Mouse (Mus musculus) stomach, embryonic 14.5 days (tissue): ENCODE data around the gene Prss48. TPM values are rescaled to one million over a fixed set of nuclear protein-coding genes. Genes with fewer than 3 reads are reported as not detected.
"Not testable (repeated sequence)": the region's sequence is repeated elsewhere in the genome, so short reads cannot be mapped to it uniquely, and the experiment has no call there.

ENCODE experiments used
- ATAC-seq: fragments of 200-750 bp; cut with Nextera tagmentation; 2 replicates; pipeline ENCODE4 v1.8.0; 2017; ENCODE audit warnings: low read depth, moderate TSS enrichment; ENCODE audit not compliant: insufficient number of reproducible peaks, insufficient read depth, low FRiP score
- H3K27ac ChIP-seq: fragments of 300-500 bp; sonication (generic); 2 replicates; pipeline ENCODE4 v1.5.1; 2014; ENCODE audit warnings: mild to moderate bottlenecking, low read length, moderate library complexity, mixed read lengths
- H3K27me3 ChIP-seq: fragments of 300-500 bp; sonication (generic); 2 replicates; pipeline ENCODE4 v1.6.1; 2014; ENCODE audit warnings: low read length, control low read depth, mixed read lengths; ENCODE audit not compliant: control insufficient read depth, insufficient read depth
- H3K36me3 ChIP-seq: fragments of 300-500 bp; sonication (generic); 2 replicates; pipeline ENCODE4 v1.6.1; 2014; ENCODE audit warnings: mild to moderate bottlenecking, control low read depth, low read length, moderate library complexity, mixed read lengths; ENCODE audit not compliant: control insufficient read depth, insufficient read depth
- H3K4me1 ChIP-seq: fragments of 300-500 bp; sonication (generic); 2 replicates; pipeline ENCODE4 v1.6.1; 2014; ENCODE audit warnings: low read length, control low read depth, mixed read lengths; ENCODE audit not compliant: control insufficient read depth, insufficient read depth
- H3K4me2 ChIP-seq: fragments of 300-500 bp; sonication (generic); replicated peaks from 2 replicates; pipeline ENCODE4 v1.6.1; 2014; ENCODE audit warnings: low read depth, low read length, control low read depth
- H3K4me3 ChIP-seq: fragments of 300-500 bp; sonication (generic); 2 replicates; pipeline ENCODE4 v1.5.1; 2014; ENCODE audit warnings: low read depth, low read length, control low read depth
- H3K9ac ChIP-seq: fragments of 300-500 bp; sonication (generic); replicated peaks from 2 replicates; pipeline ENCODE4 v1.6.1; 2014; ENCODE audit warnings: low read depth, mild to moderate bottlenecking, control low read depth, low read length, moderate library complexity, mixed read lengths
- H3K9me3 ChIP-seq: fragments of 300-500 bp; sonication (generic); 2 replicates; pipeline ENCODE4 v1.6.1; 2016; ENCODE audit warnings: low read depth, low read length, control low read depth; ENCODE audit not compliant: control insufficient read depth
- WGBS: fragments of 180-500 bp; shearing (Covaris S2); extraction: QIAGEN DNeasy Blood & Tissue Kit; methylation state at CpG from one replicate; pipeline ENCODE4 v1.1.7; 2014; 5-methylcytosine and 5-hydroxymethylcytosine counted together
- polyA plus RNA-seq: library from polyadenylated mRNA; unstranded; fragments of >200 nt; fragmentation: Nextera tagmentation; extraction: Ambion mirVana; gene quantifications from 2 replicates; pipeline ENCODE4 v1.2.1, GENCODE M21; 2014

Gene Prss48
- polyA plus RNA-seq, 1 experiment from 2014 or later: 0.36 TPM

DNA sequence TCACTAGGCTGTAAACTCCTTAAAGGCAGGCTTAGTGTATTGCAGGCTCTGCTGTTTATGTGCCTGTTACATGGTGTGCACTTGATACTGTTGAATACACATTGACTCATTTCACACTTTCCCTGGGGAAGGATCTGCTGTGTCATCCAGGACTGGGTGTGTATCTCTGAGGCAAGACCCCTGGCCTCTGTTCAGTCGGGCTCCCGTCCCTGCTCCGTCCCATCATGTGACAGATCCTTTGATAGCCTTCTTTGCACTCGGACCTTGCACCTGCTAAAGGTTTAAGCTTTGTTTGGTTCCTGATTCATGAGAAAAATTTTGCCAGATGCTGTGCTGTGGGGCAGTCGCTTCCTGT, 10.5 kb downstream of the Prss48 start:
- ATAC-seq: no peak
- WGBS: 52% methylated on average over 5 of the region's 5 CpGs
- H3K27ac ChIP-seq: no peak overlapping the region

DNA sequence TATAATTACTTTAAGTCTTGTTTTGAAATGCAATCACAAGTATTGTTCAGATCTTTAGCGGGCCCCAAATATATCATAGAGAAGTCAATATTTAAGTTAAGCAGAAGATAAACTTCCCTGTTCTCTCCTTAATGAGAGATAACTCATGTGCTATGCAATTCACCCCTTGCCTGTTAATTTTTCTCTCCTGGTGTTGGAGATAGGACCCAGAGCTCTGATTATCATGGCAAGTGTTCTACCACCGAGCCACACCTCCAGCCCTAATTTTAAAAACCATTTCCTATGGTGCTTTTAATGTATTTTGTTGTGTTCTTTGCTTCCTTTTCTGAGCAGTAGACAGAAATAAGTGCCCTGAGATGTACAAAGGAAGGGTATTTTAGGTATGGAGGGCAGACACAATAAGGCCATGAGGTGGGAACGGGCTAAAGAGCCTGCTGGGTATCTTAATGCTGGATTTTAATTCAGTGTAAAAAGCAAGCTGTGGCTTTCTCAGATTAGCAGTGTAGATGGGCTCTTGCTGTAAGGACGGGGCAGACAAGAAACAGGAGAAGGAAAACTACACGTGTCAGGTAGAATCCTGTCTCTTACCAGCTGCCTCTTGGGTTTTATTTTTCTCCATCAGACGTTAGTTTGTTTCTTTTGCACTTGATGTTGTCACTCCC, 11.0 kb downstream of the Prss48 start:
- Histone ChIP-seq H3K27ac (no peak overlapping the region), H3K9me3 (no peaks in the 10 kb centered on the region), H3K27me3 (no peaks in the 10 kb centered on the region), H3K4me1 (peaks cover 6% of the 10 kb centered on the region; the same call in 1 of the 2 replicates), H3K9ac (no peak overlapping the region), H3K36me3 (no peaks in the 10 kb centered on the region), H3K4me2 (no peak overlapping the region), H3K4me3 (no peak overlapping the region)
- no peak for ATAC-seq
- WGBS: 63% methylated on average over 6 of the region's 6 CpGs

More for the DNA sequence above, 10.5 kb downstream of the Prss48 start:
- Histone ChIP-seq H3K4me2 (no peak overlapping the region), H3K36me3 (no peaks in the 10 kb centered on the region), H3K4me1 (peaks cover 6% of the 10 kb centered on the region; the same call in 1 of the 2 replicates), H3K27me3 (no peaks in the 10 kb centered on the region), H3K9me3 (no peaks in the 10 kb centered on the region), H3K9ac (no peak overlapping the region), H3K4me3 (no peak overlapping the region)

GRCm38 (mm10) chr3:85987225-85987624, 15.1 kb downstream of the Prss48 start:
- Histone ChIP-seq H3K4me2 (no peak overlapping the region), H3K27ac (no peak overlapping the region), H3K4me3 (no peak overlapping the region), H3K9ac (no peak overlapping the region), H3K4me1 (peaks cover 6% of the 10 kb centered on the region; the same call in 1 of the 2 replicates), H3K36me3 (no peaks in the 10 kb centered on the region), H3K9me3 (no peaks in the 10 kb centered on the region), H3K27me3 (no peaks in the 10 kb centered on the region)
- 89% methylated on average over 2 of the region's 2 CpGs for WGBS
- no peak for ATAC-seq

DNA sequence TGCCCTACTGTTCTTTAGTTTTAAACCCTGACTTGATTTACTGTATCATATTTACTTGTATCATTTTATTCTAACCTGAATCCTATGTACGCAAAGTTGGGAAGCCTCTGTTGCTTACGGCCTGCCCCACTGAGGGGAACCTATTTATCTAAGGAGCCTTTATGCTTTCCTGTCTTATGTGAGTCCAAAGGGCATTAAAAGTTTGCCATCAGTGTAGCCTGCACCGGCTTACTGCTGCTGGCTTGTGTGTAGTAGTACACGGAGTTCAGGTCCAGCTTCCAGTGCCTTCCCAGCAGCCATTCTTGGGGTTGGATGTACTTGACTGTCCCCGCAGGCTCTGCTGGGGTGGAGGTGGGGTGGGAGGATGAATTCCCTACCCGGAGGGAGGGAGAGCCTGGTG, 17.8 kb downstream of the Prss48 start:
- Histone ChIP-seq H3K4me2 (no peak overlapping the region), H3K4me3 (no peak overlapping the region), H3K4me1 (no peaks in the 10 kb centered on the region), H3K27me3 (no peaks in the 10 kb centered on the region), H3K9ac (no peak overlapping the region), H3K27ac (no peak overlapping the region), H3K9me3 (no peaks in the 10 kb centered on the region), H3K36me3 (no peaks in the 10 kb centered on the region)
- 90% methylated on average over 6 of the region's 6 CpGs for WGBS
- no peak for ATAC-seq

DNA sequence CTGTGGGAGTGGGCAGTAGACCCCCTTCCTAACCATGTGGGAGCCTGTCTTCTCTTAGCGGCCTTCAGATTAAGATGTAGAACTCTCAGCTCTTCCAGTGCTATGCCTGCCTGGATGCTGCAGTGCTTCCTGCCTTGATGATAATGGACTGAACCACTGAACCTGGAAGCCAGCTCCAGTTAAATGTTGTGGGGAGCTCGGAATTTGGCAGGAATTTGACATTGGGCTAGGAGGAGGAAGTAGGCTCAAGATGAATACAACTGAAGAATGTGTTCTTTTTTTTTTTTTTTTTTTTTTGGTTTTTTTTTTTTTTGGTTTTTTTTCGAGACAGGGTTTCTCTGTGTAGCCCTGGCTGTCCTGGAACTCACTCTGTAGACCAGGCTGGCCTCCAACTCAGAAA, 20.5 kb downstream of the Prss48 start:
- H3K4me1 ChIP-seq, H3K27me3 ChIP-seq, H3K9ac ChIP-seq, H3K4me3 ChIP-seq, ATAC-seq, H3K9me3 ChIP-seq, H3K4me2 ChIP-seq, H3K36me3 ChIP-seq, H3K27ac ChIP-seq: not testable (repeated sequence)
- WGBS: 85% methylated on average over 3 of the region's 3 CpGs

- 89% methylated on average over 4 of the region's 4 CpGs for WGBS
- Histone ChIP-seq H3K27me3 (no peaks in the 10 kb centered on the region), H3K9me3 (no peaks in the 10 kb centered on the region), H3K27ac (no peak overlapping the region), H3K36me3 (no peaks in the 10 kb centered on the region), H3K9ac (no peak overlapping the region), H3K4me1 (peaks cover 9% of the 10 kb centered on the region; the same call in 1 of the 2 replicates), H3K4me2 (no peak overlapping the region), H3K4me3 (no peak overlapping the region)
- no peak for ATAC-seq
These were observed 22.3 kb downstream of the Prss48 start for GRCm38 (mm10) chr3:85980036-85980435.

DNA sequence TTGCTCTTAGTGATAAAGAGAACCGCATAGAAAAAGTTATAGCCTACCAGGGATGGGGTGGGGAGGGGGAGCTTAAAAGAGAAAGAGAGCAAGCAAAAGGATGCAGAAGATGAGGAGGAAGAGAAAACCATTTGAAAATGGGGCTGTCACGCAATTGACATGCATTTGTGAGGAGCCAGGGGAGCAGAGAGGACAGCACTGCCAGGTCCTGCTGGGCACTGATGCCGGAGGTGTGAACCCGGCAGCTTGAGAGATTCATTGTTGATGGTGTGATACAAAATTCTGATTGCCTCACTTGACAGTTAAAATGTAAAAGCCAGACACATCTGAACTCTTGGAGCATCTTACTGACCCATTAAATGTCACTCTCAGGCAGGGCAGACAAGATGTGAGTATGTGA, 27.8 kb downstream of the Prss48 start:
- no peak overlapping the region for H3K9ac ChIP-seq
- no peak overlapping the region for H3K27ac ChIP-seq
- no peaks in the 10 kb centered on the region for H3K27me3 ChIP-seq
- no peaks in the 10 kb centered on the region for H3K36me3 ChIP-seq
- peaks cover 19% of the 10 kb centered on the region; the same call in 1 of the 2 replicates for H3K4me1 ChIP-seq
- no peak overlapping the region for H3K4me2 ChIP-seq
- no peak overlapping the region for H3K4me3 ChIP-seq
- no peak for ATAC-seq
- 75% methylated on average over 4 of the region's 4 CpGs for WGBS
- no peaks in the 10 kb centered on the region for H3K9me3 ChIP-seq

GRCm38 (mm10) chr3:85973376-85974140, 28.7 kb downstream of the Prss48 start:
- 87% methylated on average over 10 of the region's 10 CpGs for WGBS
- Histone ChIP-seq H3K27me3 (no peaks in the 10 kb centered on the region), H3K9me3 (no peaks in the 10 kb centered on the region), H3K4me3 (no peak overlapping the region), H3K4me1 (peaks cover 18% of the 10 kb centered on the region; the same call in 1 of the 2 replicates), H3K36me3 (no peaks in the 10 kb centered on the region), H3K4me2 (peak overlapping the region; percentile 86), H3K9ac (no peak overlapping the region), H3K27ac (no peak overlapping the region)
- no peak for ATAC-seq
